Mouse (Mus musculus): ENCODE results near the gene Jazf1. TPM values are rescaled to one million over a fixed set of nuclear protein-coding genes. Genes with fewer than 3 reads are reported as not detected.

Gene Jazf1
- total and polyA plus RNA-seq, 3 experiments = 0.42 to 1.7 (median 0.75) TPM

DNA sequence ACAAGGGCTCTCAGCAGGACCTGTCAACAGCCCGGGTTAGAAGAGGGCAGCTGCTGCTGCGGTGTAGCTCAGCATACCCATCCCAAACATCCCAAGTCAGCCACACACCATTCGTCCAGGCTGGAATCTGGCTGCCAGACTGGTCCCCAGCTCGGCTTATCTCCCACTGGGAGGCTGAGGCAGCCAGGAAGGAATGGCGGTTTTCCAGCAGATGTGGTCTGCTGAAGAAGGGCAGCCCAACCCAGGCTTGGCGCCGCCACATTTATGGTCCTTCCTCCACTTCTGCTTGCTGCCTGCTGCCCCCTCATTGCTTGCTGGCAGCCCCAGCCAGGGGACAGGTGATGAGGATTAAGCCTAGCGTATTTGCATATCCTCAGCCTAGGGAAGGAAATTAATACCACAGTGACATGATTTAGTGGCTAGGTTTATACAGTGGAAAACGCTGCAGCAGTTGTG is 227.8 kb downstream of the Jazf1 start:
- in situ Hi-C loops (cut with MboI; ENCODE audit: low pct_ligation_motif_present, low pct_unique_long_range_greater_than_20kb, low sequenced_read_pairs) = loop anchor here (10.0 kb wide), 1 partner anchor 144 kb away; no protein-coding TSS in a partner anchor

DNA sequence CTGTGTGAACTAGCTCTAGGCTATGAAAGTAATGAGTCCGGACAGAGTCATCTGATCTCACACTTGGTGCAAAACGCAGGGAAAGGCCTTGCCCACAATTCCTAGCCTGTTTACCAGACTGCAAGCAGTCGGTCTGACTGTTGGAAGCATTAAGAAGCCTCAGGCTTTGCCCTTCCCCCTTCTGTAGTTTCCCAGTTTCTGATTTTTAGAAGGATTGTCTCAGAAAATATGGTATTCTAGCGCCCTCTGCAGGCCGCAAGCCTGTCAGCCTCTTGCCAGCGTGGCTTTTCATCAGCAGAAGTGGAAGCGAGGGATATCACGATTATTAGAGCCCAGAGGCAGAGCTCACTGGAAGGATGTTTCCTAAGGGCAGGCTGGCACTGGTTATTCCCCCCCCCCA is 229.7 kb downstream of the Jazf1 start:
- Histone ChIP-seq H3K27me3 (replicated peaks) (no peaks in the 10 kb centered on the region), H3K4me3 (replicated peaks in 1 of 3; ENCODE audit: low read depth in 2 of 3, low read length in 2 of 3, poor library complexity in 1 of 3) (peak overlapping the region in 2 of 3 experiments; percentile 9 to 29), H3K4me2 (ENCODE audit: insufficient read depth, low read depth, poor library complexity, severe bottlenecking) (peak overlapping the region; percentile 89), H3K9me3 (replicated peaks; ENCODE audit: low read length) (no peaks in the 10 kb centered on the region), H3K27ac (ENCODE audit: insufficient read depth, low read depth) (no peak overlapping the region), H3K4me1 (ENCODE audit: control insufficient read depth in 1 of 2, insufficient read depth in 2 of 2) (peaks cover 4 to 29% of the 10 kb centered on the region in 2 experiments; a peak in 3 of 4 replicates), H3K79me2 (replicated peaks; ENCODE audit: control insufficient read depth, extremely low read depth, insufficient read depth, poor library complexity, severe bottlenecking) (no peaks in the 10 kb centered on the region), H3K36me3 (replicated peaks in 1 of 2; ENCODE audit: control insufficient read depth in 1 of 2, insufficient read depth in 1 of 2, low read length in 1 of 2) (no peaks in the 10 kb centered on the region), H3K9ac (ENCODE audit: insufficient read depth, low read depth) (peak overlapping the region; percentile 44)
- DNase-seq (ENCODE audit: extremely low read depth) = peak; percentile 84
- in situ Hi-C loops (cut with MboI; ENCODE audit: low pct_ligation_motif_present, low pct_unique_long_range_greater_than_20kb, low sequenced_read_pairs) = loop anchor here (10.0 kb wide), 2 partner anchors 534 to 574 kb away; partner anchors contain the start of gene Hoxa13
- dilution Hi-C loops (cut with MboI; ENCODE audit: extremely low pct_ligation_motif_present, extremely low pct_unique_long_range_greater_than_20kb, low sequenced_read_pairs) = no loop called here
- TF ChIP-seq ELF1 (IDR thresholded peaks at IDR 0.05; ENCODE audit: low read depth, low read length) (peak; percentile 39; the same call in 1 of the 2 replicates), MEF2A (IDR thresholded peaks at IDR 0.05; ENCODE audit: borderline replicate concordance, low read depth, low read length) (peak; percentile 45; the same call in 1 of the 2 replicates), NRF1 (IDR thresholded peaks at IDR 0.05; ENCODE audit: low read depth, low read length) (no peak), JUND (conservative IDR thresholded peaks at IDR 0.05; ENCODE audit: low read depth, low read length) (no peak), ZNF384 (IDR thresholded peaks at IDR 0.05; ENCODE audit: low read depth, low read length) (0 out of 2 replicates have a peak, but pooled peaks have one; percentile 18), MAZ (IDR thresholded peaks at IDR 0.05; ENCODE audit: low read depth, low read length) (no peak), PAX5 (IDR thresholded peaks at IDR 0.05; ENCODE audit: low read length) (no peak), BHLHE40 (IDR thresholded peaks at IDR 0.05; ENCODE audit: low read depth, low read length) (peak; percentile 39; the same call in 1 of the 2 replicates), JUN (IDR thresholded peaks at IDR 0.05; ENCODE audit: insufficient read depth, low read depth, low read length) (no peak), MAX (IDR thresholded peaks at IDR 0.05; ENCODE audit: low read length) (0 out of 2 replicates have a peak, but pooled peaks have one; percentile 25), CTCF (conservative IDR thresholded peaks at IDR 0.05 in 1 of 2, IDR thresholded peaks at IDR 0.05 in 1 of 2; ENCODE audit: low read depth in 2 of 2, low read length in 2 of 2) (peak; percentile 64 to 91), KAT2A (IDR thresholded peaks at IDR 0.05; ENCODE audit: insufficient replicate concordance, low read length) (no peak), RAD21 (IDR thresholded peaks at IDR 0.05; ENCODE audit: low read depth, low read length) (peak; percentile 98), HCFC1 (IDR thresholded peaks at IDR 0.05; ENCODE audit: low read depth, low read length) (0 out of 2 replicates have a peak, but pooled peaks have one; percentile 14), IRF4 (IDR thresholded peaks at IDR 0.05; ENCODE audit: low read depth, low read length) (peak; percentile 82), E2F4 (IDR thresholded peaks at IDR 0.05; ENCODE audit: insufficient replicate concordance, low read depth, low read length) (no peak), UBTF (IDR thresholded peaks at IDR 0.05; ENCODE audit: low read depth, low read length) (no peak), EP300 (IDR thresholded peaks at IDR 0.05; ENCODE audit: low read length) (no peak), ZC3H11A (IDR thresholded peaks at IDR 0.05; ENCODE audit: low read depth, low read length) (peak; percentile 74), MYC (IDR thresholded peaks at IDR 0.05; ENCODE audit: low read depth, low read length) (no peak), RCOR1 (conservative IDR thresholded peaks at IDR 0.05; ENCODE audit: low read depth, low read length) (0 out of 2 replicates have a peak, but pooled peaks have one; percentile 44), ZMIZ1 (IDR thresholded peaks at IDR 0.05; ENCODE audit: low read depth, low read length) (no peak), CHD2 (IDR thresholded peaks at IDR 0.05; ENCODE audit: low read length) (peak; percentile 91), SMC3 (IDR thresholded peaks at IDR 0.05; ENCODE audit: low read depth, low read length) (peak; percentile 93)

More for the DNA sequence above, 227.8 kb downstream of the Jazf1 start:
- dilution Hi-C loops (cut with MboI; ENCODE audit: extremely low pct_ligation_motif_present, extremely low pct_unique_long_range_greater_than_20kb, low sequenced_read_pairs) = no loop called here
- TF ChIP-seq GABPA (IDR thresholded peaks at IDR 0.05; ENCODE audit: insufficient replicate concordance, low read depth, low read length) (no peak), ZNF384 (IDR thresholded peaks at IDR 0.05; ENCODE audit: low read depth, low read length) (no peak), CHD1 (IDR thresholded peaks at IDR 0.05; ENCODE audit: low read depth, low read length) (no peak), MXI1 (IDR thresholded peaks at IDR 0.05; ENCODE audit: low read depth, low read length) (no peak), SMC3 (IDR thresholded peaks at IDR 0.05; ENCODE audit: low read depth, low read length) (no peak), KAT2A (IDR thresholded peaks at IDR 0.05; ENCODE audit: insufficient replicate concordance, low read length) (no peak), JUND (conservative IDR thresholded peaks at IDR 0.05; ENCODE audit: low read depth, low read length) (no peak), BHLHE40 (IDR thresholded peaks at IDR 0.05; ENCODE audit: low read depth, low read length) (no peak), ETS1 (conservative IDR thresholded peaks at IDR 0.05; ENCODE audit: low read depth, low read length) (no peak), ZKSCAN1 (IDR thresholded peaks at IDR 0.05; ENCODE audit: borderline replicate concordance, low read depth, low read length) (no peak), SIN3A (IDR thresholded peaks at IDR 0.05; ENCODE audit: low read length) (no peak), RAD21 (IDR thresholded peaks at IDR 0.05; ENCODE audit: low read depth, low read length) (no peak), MEF2A (IDR thresholded peaks at IDR 0.05; ENCODE audit: borderline replicate concordance, low read depth, low read length) (no peak)
- Histone ChIP-seq H3K4me1 (ENCODE audit: control insufficient read depth in 1 of 2, insufficient read depth in 2 of 2) (peaks cover 4 to 29% of the 10 kb centered on the region in 2 experiments; a peak in 3 of 4 replicates), H3K79me2 (replicated peaks; ENCODE audit: control insufficient read depth, extremely low read depth, insufficient read depth, poor library complexity, severe bottlenecking) (no peaks in the 10 kb centered on the region), H3K36me3 (replicated peaks in 1 of 2; ENCODE audit: control insufficient read depth in 1 of 2, insufficient read depth in 1 of 2, low read length in 1 of 2) (no peaks in the 10 kb centered on the region), H3K27ac (ENCODE audit: insufficient read depth, low read depth) (no peak overlapping the region), H3K4me3 (replicated peaks in 1 of 3; ENCODE audit: low read depth in 2 of 3, low read length in 2 of 3, poor library complexity in 1 of 3) (no peak overlapping the region), H3K4me2 (ENCODE audit: insufficient read depth, low read depth, poor library complexity, severe bottlenecking) (no peak overlapping the region), H3K9me3 (replicated peaks; ENCODE audit: low read length) (no peaks in the 10 kb centered on the region), H3K9ac (ENCODE audit: insufficient read depth, low read depth) (no peak overlapping the region), H3K27me3 (replicated peaks) (no peaks in the 10 kb centered on the region)
- DNase-seq (ENCODE audit: extremely low read depth) = no peak
